Mouse (Mus musculus): ENCODE data around the gene Shisa4. TPM values are rescaled to one million over a fixed set of nuclear protein-coding genes. Genes with fewer than 3 reads are reported as not detected.

Gene Shisa4
- polyA plus RNA-seq (2014; fragmentation: Illumina TruSeq; extraction: RNeasy Lipid Tissue Mini Kit (QIAGEN cat#74804); ENCODE audit: low read depth, low replicate concordance) = 0.32 TPM

GRCm38 (mm10) chr1:135374868-135375581 is at the start of gene Shisa4:
Gene Shisa4, minus strand, starts transcription at chr1:135375237.

GRCm38 (mm10) chr1:135324571-135324970 is 50.5 kb downstream of the Shisa4 start, which contains the start of gene Lmod1:
Gene Lmod1, plus strand, starts transcription at chr1:135324807.

Other genes with a start within 250 kb of the Shisa4 start
- not detected for gene Ptpn7, start 242.5 kb downstream of the Shisa4 start, polyA plus RNA-seq (2014; fragmentation: Illumina TruSeq; extraction: RNeasy Lipid Tissue Mini Kit (QIAGEN cat#74804); ENCODE audit: low read depth, low replicate concordance)
- 27.9 TPM for gene Arl8a, start 228.4 kb downstream of the Shisa4 start, polyA plus RNA-seq (2014; fragmentation: Illumina TruSeq; extraction: RNeasy Lipid Tissue Mini Kit (QIAGEN cat#74804); ENCODE audit: low read depth, low replicate concordance)
- gene Gpr37l1, start 207.6 kb downstream of the Shisa4 start, polyA plus RNA-seq (2014; fragmentation: Illumina TruSeq; extraction: RNeasy Lipid Tissue Mini Kit (QIAGEN cat#74804); ENCODE audit: low read depth, low replicate concordance) = not detected
- gene Elf3, start 116.7 kb downstream of the Shisa4 start, polyA plus RNA-seq (2014; fragmentation: Illumina TruSeq; extraction: RNeasy Lipid Tissue Mini Kit (QIAGEN cat#74804); ENCODE audit: low read depth, low replicate concordance) = 0.93 TPM
- gene Rnpep, start 91.2 kb downstream of the Shisa4 start, polyA plus RNA-seq (2014; fragmentation: Illumina TruSeq; extraction: RNeasy Lipid Tissue Mini Kit (QIAGEN cat#74804); ENCODE audit: low read depth, low replicate concordance) = 17.0 TPM
- gene Timm17a, start 61.5 kb downstream of the Shisa4 start, polyA plus RNA-seq (2014; fragmentation: Illumina TruSeq; extraction: RNeasy Lipid Tissue Mini Kit (QIAGEN cat#74804); ENCODE audit: low read depth, low replicate concordance) = 42.6 TPM
- 0.40 TPM for gene Lmod1, start 50.4 kb downstream of the Shisa4 start, polyA plus RNA-seq (2014; fragmentation: Illumina TruSeq; extraction: RNeasy Lipid Tissue Mini Kit (QIAGEN cat#74804); ENCODE audit: low read depth, low replicate concordance)
- gene Ipo9, start 55.3 kb upstream of the Shisa4 start, polyA plus RNA-seq (2014; fragmentation: Illumina TruSeq; extraction: RNeasy Lipid Tissue Mini Kit (QIAGEN cat#74804); ENCODE audit: low read depth, low replicate concordance) = 24.2 TPM
- gene Nav1, start 232.1 kb upstream of the Shisa4 start, polyA plus RNA-seq (2014; fragmentation: Illumina TruSeq; extraction: RNeasy Lipid Tissue Mini Kit (QIAGEN cat#74804); ENCODE audit: low read depth, low replicate concordance) = 3.2 TPM